Mouse (Mus musculus) liver, embryonic 14.5 days (tissue): ENCODE measurements around the gene Plppr1.

Experiments
- CTCF ChIP-seq: IDR thresholded peaks from 2 replicates; pipeline ENCODE4 v1.5.1; 2016; ENCODE audit warnings: antibody characterized with exemption, low read depth, control low read depth
- EP300 ChIP-seq: IDR thresholded peaks from 2 replicates; pipeline ENCODE4 v1.6.1; 2016; ENCODE audit warnings: antibody characterized with exemption, low read depth

DNA sequence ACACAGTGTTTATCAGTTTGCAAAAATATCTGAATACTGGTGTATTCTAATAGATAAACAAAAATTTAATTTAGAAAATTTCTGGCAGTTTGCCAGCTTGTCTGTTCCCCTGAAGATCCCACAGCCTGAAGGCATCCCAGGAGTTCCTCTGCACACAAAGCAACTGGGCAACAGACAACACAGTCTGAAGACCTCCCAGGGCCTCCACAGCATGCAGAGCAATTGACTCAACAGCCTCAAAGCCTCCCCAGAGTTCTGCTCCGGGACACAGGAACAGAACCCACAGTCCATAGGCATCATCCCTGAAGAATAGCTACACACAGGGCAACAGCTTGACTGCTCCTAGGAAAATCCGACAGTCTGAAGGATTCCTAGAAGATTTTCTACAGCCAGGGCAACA lies 289.6 kb downstream of the Plppr1 start:
- TF ChIP-seq EP300 (no peak), CTCF (no peak)
